Mouse (Mus musculus) cortical plate, adult 2 months (tissue): Measurements from ENCODE around the gene Rab40b. TPM values are rescaled to one million over a fixed set of nuclear protein-coding genes. Genes with fewer than 3 reads are reported as not detected.
A peak's percentile ranks its signal among the peaks of the same experiment; 100 is the strongest.
"Not testable (repeated sequence)": the region's sequence is repeated elsewhere in the genome, so short reads cannot be mapped to it uniquely, and the experiment has no call there.

Experiments used
- H3K27ac ChIP-seq: fragments of 200-500 bp; 2 replicates; pipeline ENCODE4 v1.5.1; 2012; ENCODE audit warnings: low read length, control low read depth, inconsistent platforms; ENCODE audit not compliant: insufficient read depth
- H3K4me1 ChIP-seq: fragments of 200-500 bp; 2 replicates; pipeline ENCODE4 v1.6.1; 2011; ENCODE audit warnings: low read length; ENCODE audit not compliant: control insufficient read depth, insufficient read depth
- H3K4me3 ChIP-seq: fragments of 200-500 bp; 2 replicates; pipeline ENCODE4 v1.5.1; 2011; ENCODE audit warnings: mild to moderate bottlenecking, low read length, control low read depth; ENCODE audit not compliant: insufficient read depth
- CTCF ChIP-seq: fragments of 200-500 bp; IDR thresholded peaks from 2 replicates; pipeline ENCODE4 v1.5.1; 2011; ENCODE audit warnings: mild to moderate bottlenecking, control low read depth, low read length; ENCODE audit not compliant: insufficient read depth; ENCODE audit errors: extremely low read depth
- POLR2A ChIP-seq: fragments of 200-500 bp; IDR thresholded peaks from 2 replicates; pipeline ENCODE4 v1.6.1; 2011; ENCODE audit warnings: mild to moderate bottlenecking, low read length, control low read depth; ENCODE audit not compliant: insufficient read depth; ENCODE audit errors: extremely low read depth
- polyA plus RNA-seq: library from polyadenylated mRNA; depleted of rRNA; stranded (reverse); fragments of >200 nt; gene quantifications from 2 replicates; pipeline ENCODE4 v1.2.3, GENCODE M21; 2012; rRNA removed

The Rab40b gene
- polyA plus RNA-seq, 1 experiment = 31.1 TPM

- H3K4me1 ChIP-seq = no peaks in the 10 kb centered on the region; the same call in 1 of the 2 replicates
- TF ChIP-seq POLR2A = no peak
- TF ChIP-seq CTCF = no peak
- no peak overlapping the region for H3K4me3 ChIP-seq
- no peak overlapping the region for H3K27ac ChIP-seq
These were observed 47.8 kb downstream of the Rab40b start for GRCm38 (mm10) chr11:121340287-121340686.

GRCm38 (mm10) chr11:121339647-121340046, 48.4 kb downstream of the Rab40b start:
- H3K4me1 ChIP-seq = no peaks in the 10 kb centered on the region; the same call in 1 of the 2 replicates
- TF ChIP-seq POLR2A = no peak
- no peak for TF ChIP-seq CTCF
- H3K4me3 ChIP-seq = no peak overlapping the region
- H3K27ac ChIP-seq = no peak overlapping the region

- H3K27ac ChIP-seq = no peak overlapping the region
- no peak overlapping the region for H3K4me3 ChIP-seq
- no peaks in the 10 kb centered on the region for H3K4me1 ChIP-seq
- TF ChIP-seq POLR2A = no peak
- no peak for TF ChIP-seq CTCF
These were observed 56.4 kb downstream of the Rab40b start for GRCm38 (mm10) chr11:121331641-121332040.

GRCm38 (mm10) chr11:121328619-121329018, 59.4 kb downstream of the Rab40b start:
- TF ChIP-seq POLR2A (no peak), CTCF (no peak)
- no peak overlapping the region for H3K4me3 ChIP-seq

GRCm38 (mm10) chr11:121328206-121328605, 59.8 kb downstream of the Rab40b start:
- Histone ChIP-seq H3K4me3 (no peak overlapping the region), H3K27ac (no peak overlapping the region), H3K4me1 (no peaks in the 10 kb centered on the region)
- TF ChIP-seq CTCF = no peak
- no peak for TF ChIP-seq POLR2A

More at GRCm38 (mm10) chr11:121328619-121329018, 59.4 kb downstream of the Rab40b start:
- no peaks in the 10 kb centered on the region for H3K4me1 ChIP-seq
- H3K27ac ChIP-seq = no peak overlapping the region

GRCm38 (mm10) chr11:121326681-121327080, 61.4 kb downstream of the Rab40b start:
- Histone ChIP-seq H3K27ac (no peak overlapping the region), H3K4me1 (no peaks in the 10 kb centered on the region), H3K4me3 (no peak overlapping the region)
- TF ChIP-seq POLR2A (no peak), CTCF (no peak)

- Histone ChIP-seq H3K27ac (no peak overlapping the region), H3K4me1 (no peaks in the 10 kb centered on the region), H3K4me3 (no peak overlapping the region)
- no peak for TF ChIP-seq CTCF
- no peak for TF ChIP-seq POLR2A
These were observed 62.0 kb downstream of the Rab40b start for GRCm38 (mm10) chr11:121326034-121326433.

- H3K27ac ChIP-seq, H3K4me3 ChIP-seq, H3K4me1 ChIP-seq: not testable (repeated sequence)
These were observed 80.3 kb downstream of the Rab40b start for GRCm38 (mm10) chr11:121307712-121308111.

GRCm38 (mm10) chr11:121306608-121307007, 81.4 kb downstream of the Rab40b start:
- Histone ChIP-seq H3K4me3 (no peak overlapping the region), H3K27ac (0 out of 2 replicates have a peak overlapping the region, but pooled peaks have one; percentile 8), H3K4me1 (peaks cover 5% of the 10 kb centered on the region)
- no peak for TF ChIP-seq POLR2A
- TF ChIP-seq CTCF = no peak

Other genes starting within 250 kb of the Rab40b start
- not detected in 2 replicates for gene Tex19.1, start 242.1 kb downstream of the Rab40b start, polyA plus RNA-seq
- gene Uts2r, start 228.0 kb downstream of the Rab40b start, polyA plus RNA-seq = 0.17 and 0.19 TPM in 2 replicates
- 69.9 and 70.0 TPM in 2 replicates for gene Hexdc, start 183.8 kb downstream of the Rab40b start, polyA plus RNA-seq
- gene Ogfod3, start 183.5 kb downstream of the Rab40b start, polyA plus RNA-seq = 6.2 and 7.8 TPM in 2 replicates
- 25.9 and 27.5 TPM in 2 replicates for gene Cybc1, start 158.9 kb downstream of the Rab40b start, polyA plus RNA-seq
- 43.1 and 43.3 TPM in 2 replicates for gene Narf, start 151.0 kb downstream of the Rab40b start, polyA plus RNA-seq
- 51.7 and 53.3 TPM in 2 replicates for gene Foxk2, start 128.3 kb downstream of the Rab40b start, polyA plus RNA-seq
- 75.7 and 85.8 TPM in 2 replicates for gene Wdr45b, start 33.8 kb downstream of the Rab40b start, polyA plus RNA-seq
- gene Fn3krp, start 33.1 kb upstream of the Rab40b start, polyA plus RNA-seq = 38.1 and 41.0 TPM in 2 replicates
- 47.9 and 50.4 TPM in 2 replicates for gene Fn3k, start 46.7 kb upstream of the Rab40b start, polyA plus RNA-seq
- 53.8 and 64.2 TPM in 2 replicates for gene Tbcd, start 63.7 kb upstream of the Rab40b start, polyA plus RNA-seq
- gene Zfp750, start 131.1 kb upstream of the Rab40b start, polyA plus RNA-seq = 0.06 and 0.09 TPM in 2 replicates